ENCODE assay signal across 7 mouse cellular contexts in genomic region chr8:22411971-22412370, GRCm38 (mm10). TPM values are rescaled to one million over a fixed set of nuclear protein-coding genes. Genes with fewer than 3 reads are reported as not detected.
DNase-seq lines count a peak whose midpoint lies in the region; ATAC-seq and TF ChIP-seq lines count a peak whose summit lies in the region.

No protein-coding gene starts in this region.

- no peak for TF ChIP-seq CTCF in spleen, adult 2 months (IDR thresholded peaks at IDR 0.05; ENCODE audit: extremely low read depth, insufficient read depth, insufficient read length, insufficient replicate concordance)
- no peak for TF ChIP-seq CTCF in liver, adult 2 months (IDR thresholded peaks at IDR 0.05; ENCODE audit: low read depth, low read length)
- TF ChIP-seq CTCF in stomach, postnatal 0 days (IDR thresholded peaks at IDR 0.05; ENCODE audit: low read depth) = no peak

- no peak for TF ChIP-seq POLR2A in spleen, adult 2 months (IDR thresholded peaks at IDR 0.05; ENCODE audit: low read depth, low read length)
- no peak for TF ChIP-seq POLR2A in liver, adult 2 months (IDR thresholded peaks at IDR 0.05; ENCODE audit: extremely low read depth, insufficient read depth, low read length)

- H3K4me2 ChIP-seq in stomach, postnatal 0 days (replicated peaks; ENCODE audit: low read depth) = peak overlapping the region; percentile 60

- H3K27ac ChIP-seq in spleen, adult 2 months (ENCODE audit: insufficient read depth, low read length) = no peak overlapping the region
- H3K27ac ChIP-seq in liver, adult 2 months (replicated peaks; ENCODE audit: insufficient read depth, low read depth, low read length) = no peak overlapping the region
- H3K27ac ChIP-seq in stomach, postnatal 0 days (replicated peaks) = peak overlapping the region; percentile 90; the same call in 1 of the 2 replicates

- DNase-seq in spleen, adult 2 months (ENCODE audit: low read depth in 1 of 2, low spot score in 2 of 2) = no peak
- DNase-seq in spleen, postnatal 4 days (ENCODE audit: low spot score in 2 of 2) = no peak
- DNase-seq in liver, adult 2 months (ENCODE audit: extremely low read depth, low read depth, low spot score) = peak; percentile 46
- no peak for DNase-seq in stomach, postnatal 0 days (ENCODE audit: low spot score)
- DNase-seq in natural killer cell, adult 2 months (ENCODE audit: low spot score in 2 of 2) = no peak
- no peak for DNase-seq in cerebellum, postnatal 36 days

- no peak for ATAC-seq in stomach, postnatal 0 days (ENCODE audit: low FRiP score, low TSS enrichment)

- peaks cover 3% of the 10 kb centered on the region; the same call in 1 of the 2 replicates for H3K4me1 ChIP-seq in spleen, adult 2 months (ENCODE audit: control insufficient read depth, insufficient read depth, insufficient read length)
- H3K4me1 ChIP-seq in erythroblast, embryonic 14.5 days (ENCODE audit: control insufficient read depth) = peaks cover 32% of the 10 kb centered on the region
- H3K4me1 ChIP-seq in liver, adult 2 months (ENCODE audit: control insufficient read depth, insufficient read depth, low read length) = peaks cover 5% of the 10 kb centered on the region; the same call in 1 of the 2 replicates
- H3K4me1 ChIP-seq in stomach, postnatal 0 days (replicated peaks; ENCODE audit: control insufficient read depth, insufficient read depth) = no peaks in the 10 kb centered on the region

- no peaks in the 10 kb centered on the region for H3K27me3 ChIP-seq in spleen, adult 2 months (ENCODE audit: control insufficient read depth, insufficient read depth, low read length)
- peaks cover 2% of the 10 kb centered on the region; the same call in 1 of the 2 replicates for H3K27me3 ChIP-seq in erythroblast, embryonic 14.5 days (ENCODE audit: control insufficient read depth)
- no peaks in the 10 kb centered on the region for H3K27me3 ChIP-seq in liver, adult 2 months (ENCODE audit: control insufficient read depth, insufficient read depth, low read length)
- H3K27me3 ChIP-seq in stomach, postnatal 0 days (ENCODE audit: control insufficient read depth, insufficient read depth, low read length) = no peaks in the 10 kb centered on the region

- 0 out of 2 replicates have a peak, but pooled peaks cover 2% of the 10 kb centered on the region for H3K36me3 ChIP-seq in spleen, adult 2 months (ENCODE audit: control insufficient read depth, insufficient read depth, low read length)
- peaks cover 16% of the 10 kb centered on the region for H3K36me3 ChIP-seq in erythroblast, embryonic 14.5 days (ENCODE audit: control insufficient read depth)
- peaks cover 4% of the 10 kb centered on the region; the same call in 1 of the 2 replicates for H3K36me3 ChIP-seq in liver, adult 2 months (ENCODE audit: control insufficient read depth, insufficient read depth, low read length)
- H3K36me3 ChIP-seq in stomach, postnatal 0 days (ENCODE audit: control insufficient read depth, insufficient read depth, low read length) = peaks cover 7% of the 10 kb centered on the region; the same call in 1 of the 2 replicates

- peak overlapping the region; percentile 78 for H3K4me3 ChIP-seq in spleen, adult 2 months (ENCODE audit: extremely low read depth, insufficient read depth, insufficient read length)
- peak overlapping the region; percentile 77 for H3K4me3 ChIP-seq in erythroblast, embryonic 14.5 days (replicated peaks)
- peak overlapping the region; percentile 92 for H3K4me3 ChIP-seq in liver, adult 2 months (ENCODE audit: insufficient read depth, low read depth, low read length)
- peak overlapping the region; percentile 81 for H3K4me3 ChIP-seq in stomach, postnatal 0 days (ENCODE audit: low read depth, low read length)

- no peak for TF ChIP-seq EP300 in stomach, postnatal 0 days (optimal IDR thresholded peaks at IDR 0.05)

- H3K9me3 ChIP-seq in erythroblast, embryonic 14.5 days (ENCODE audit: control insufficient read depth, low read length) = no peaks in the 10 kb centered on the region
- H3K9me3 ChIP-seq in stomach, postnatal 0 days (ENCODE audit: control insufficient read depth, low read length) = no peaks in the 10 kb centered on the region

- H3K79me2 ChIP-seq in liver, adult 2 months (ENCODE audit: control insufficient read depth, insufficient read depth, low read length) = peaks cover 6% of the 10 kb centered on the region; the same call in 1 of the 2 replicates

- 21% methylated on average over 8 of the region's 8 CpGs for WGBS in spleen, adult 2 months
- whole genome bisulfite sequencing in liver, adult 2 months = 4% methylated on average over 8 of the region's 8 CpGs
- WGBS in stomach, postnatal 0 days = 12% methylated on average over 8 of the region's 8 CpGs

- H3K9ac ChIP-seq in liver, adult 2 months (ENCODE audit: low read depth, low read length) = peak overlapping the region; percentile 92
- peak overlapping the region; percentile 92 for H3K9ac ChIP-seq in stomach, postnatal 0 days (ENCODE audit: low read length)

RNA-seq across cellular contexts. Expression of gene Mrps31, which starts 0.8 kb away (rescaled TPM):
- polyA plus RNA-seq in spleen, adult 2 months (2012; rRNA removed) = 1.4 and 1.6 TPM in 2 replicates
- 0.10 and 0.11 TPM in 2 replicates for polyA plus RNA-seq in erythroblast, embryonic 14.5 days (2012)
- 34.9 and 35.7 TPM in 2 replicates for total RNA-seq in liver, adult 2 months (2014; rRNA removed)
- polyA plus RNA-seq in liver, adult 2 months (2012; rRNA removed) = 9.4 and 9.5 TPM in 2 replicates
- 38.2 and 39.1 TPM in 2 replicates for polyA plus RNA-seq in stomach, postnatal 0 days (2015; fragmentation: Nextera tagmentation; extraction: Ambion mirVana)

RNA-seq across cellular contexts. Expression of gene Slc25a15, which starts 13.6 kb away (rescaled TPM):
- polyA plus RNA-seq in spleen, adult 2 months (2012; rRNA removed) = 1.4 and 1.5 TPM in 2 replicates
- polyA plus RNA-seq in erythroblast, embryonic 14.5 days (2012) = 0.06 and 0.08 TPM in 2 replicates
- total RNA-seq in liver, adult 2 months (2014; rRNA removed) = 228 and 265 TPM in 2 replicates
- polyA plus RNA-seq in liver, adult 2 months (2012; rRNA removed) = 107 and 143 TPM in 2 replicates
- 13.0 and 13.1 TPM in 2 replicates for polyA plus RNA-seq in stomach, postnatal 0 days (2015; fragmentation: Nextera tagmentation; extraction: Ambion mirVana)
